Comparison of ENCODE assay signal across 9 mouse cellular contexts in the genomic region with DNA sequence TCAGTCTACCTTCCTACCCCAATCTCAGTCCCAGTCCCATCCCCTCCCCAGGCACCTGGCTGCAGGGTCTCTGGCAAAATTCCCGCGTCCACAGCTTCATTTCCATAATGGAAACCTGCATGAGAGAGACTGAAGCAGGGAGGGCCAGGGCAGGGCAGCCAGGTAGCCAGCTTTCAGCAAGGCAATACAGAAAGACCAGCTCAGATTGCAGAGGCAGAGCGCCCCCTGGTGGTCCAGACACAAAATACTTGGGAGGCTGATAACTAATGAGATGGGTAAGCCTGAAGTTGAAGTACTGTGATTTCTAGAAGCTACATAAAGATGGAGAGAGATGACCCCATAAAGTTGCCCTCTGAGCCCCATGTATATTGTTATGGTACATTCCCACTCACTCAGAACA. TPM values are rescaled to one million over a fixed set of nuclear protein-coding genes. Genes with fewer than 3 reads are reported as not detected.
DNase-seq lines count a peak whose midpoint lies in the region; TF ChIP-seq lines count a peak whose summit lies in the region.
"Had no signal": no experiment of that assay in that cellular context is flagged by ENCODE, and none has a peak within 500 bp of the region (broad histone marks: within the 10 kb centered on the region; RNA-seq: fewer than 3 reads in every experiment).

No protein-coding gene starts in this region.

- no peak overlapping the region for H3K27ac ChIP-seq in MEL (ENCODE audit: control insufficient read depth, low read depth, low read length)
- no peak overlapping the region for H3K27ac ChIP-seq in forebrain, embryonic 10.5 days
- no peak overlapping the region for H3K27ac ChIP-seq in layer of hippocampus, adult 2 months
- H3K27ac ChIP-seq: lung, embryonic 15.5 days had no signal

- peak; percentile 90 for TF ChIP-seq RAD21 in MEL (IDR thresholded peaks at IDR 0.05; ENCODE audit: low read depth, low read length)

- no peaks in the 10 kb centered on the region for H3K9me3 ChIP-seq in MEL (replicated peaks; ENCODE audit: insufficient read depth, low read length)
- no peaks in the 10 kb centered on the region for H3K9me3 ChIP-seq in forebrain, embryonic 10.5 days
- H3K9me3 ChIP-seq: lung, embryonic 15.5 days had no signal

- peaks cover 7 to 13% of the 10 kb centered on the region in 2 experiments for H3K27me3 ChIP-seq in MEL (ENCODE audit: control insufficient read depth in 1 of 2, insufficient read depth in 2 of 2, low read length in 2 of 2)
- H3K27me3 ChIP-seq in forebrain, embryonic 10.5 days (ENCODE audit: poor library complexity, severe bottlenecking): peaks cover 34% of the 10 kb centered on the region

- TF ChIP-seq EP300 in MEL (IDR thresholded peaks at IDR 0.05; ENCODE audit: low read depth in 1 of 2, low read length in 2 of 2): no peak

- peak; percentile 79 for DNase-seq in MEL (ENCODE audit: low read depth, low spot score)
- peak; percentile 57 for DNase-seq in c-Kit-positive CD71-negative TER-119-negative erythroid progenitor cells, embryonic 14.5 days (ENCODE audit: low read depth)
- DNase-seq in forebrain, embryonic 10.5 days (ENCODE audit: extremely low spot score, low spot score): peak; percentile 83
- DNase-seq in heart, postnatal 4 days: peak; percentile 81
- peak; percentile 53 to 80 for DNase-seq in layer of hippocampus, adult 2 months (ENCODE audit: low spot score in 2 of 2)
- peak; percentile 79 for DNase-seq in lung, postnatal 14 days
- peak; percentile 70 for DNase-seq in right cerebral cortex, adult 18-20 months
- DNase-seq in urinary bladder, postnatal 25 days (ENCODE audit: low spot score): peak; percentile 78

- no peak overlapping the region for H3K9ac ChIP-seq in MEL (ENCODE audit: control insufficient read depth, low read depth, low read length, poor library complexity, severe bottlenecking)
- H3K9ac ChIP-seq: lung, embryonic 15.5 days had no signal

- no peaks in the 10 kb centered on the region for H3K36me3 ChIP-seq in MEL (ENCODE audit: control insufficient read depth in 1 of 2, insufficient read depth in 2 of 2, low read length in 2 of 2)
- H3K36me3 ChIP-seq in forebrain, embryonic 10.5 days (replicated peaks): no peaks in the 10 kb centered on the region
- H3K36me3 ChIP-seq: lung, embryonic 15.5 days had no signal

- H3K4me3 ChIP-seq in MEL (ENCODE audit: control insufficient read depth in 1 of 2, insufficient read depth in 1 of 2, low read depth in 2 of 2, low read length in 2 of 2): no peak overlapping the region
- no peak overlapping the region for H3K4me3 ChIP-seq in forebrain, embryonic 10.5 days
- H3K4me3 ChIP-seq in layer of hippocampus, adult 2 months: no peak overlapping the region
- H3K4me3 ChIP-seq: lung, embryonic 15.5 days had no signal

- H3K4me1 ChIP-seq in MEL (ENCODE audit: control insufficient read depth in 1 of 2, insufficient read depth in 2 of 2, low read length in 2 of 2): no peaks in the 10 kb centered on the region
- H3K4me1 ChIP-seq in forebrain, embryonic 10.5 days: peaks cover 9% of the 10 kb centered on the region; the same call in 1 of the 2 replicates
- H3K4me1 ChIP-seq: lung, embryonic 15.5 days had no signal

- 0% methylated on average over 3 of the region's 3 CpGs for WGBS in forebrain, embryonic 10.5 days

- peak; percentile 89 to 95 (median 93) for TF ChIP-seq CTCF in MEL (IDR thresholded peaks at IDR 0.05 in 2 of 3, conservative IDR thresholded peaks at IDR 0.05 in 1 of 3; ENCODE audit: control insufficient read depth in 1 of 3, insufficient read depth in 1 of 3, low read depth in 2 of 3, low read length in 3 of 3, poor library complexity in 1 of 3, severe bottlenecking in 1 of 3)
- TF ChIP-seq CTCF in layer of hippocampus, adult 2 months (conservative IDR thresholded peaks at IDR 0.05): peak; percentile 96

- no peak for TF ChIP-seq POLR2A in MEL (IDR thresholded peaks at IDR 0.05; ENCODE audit: control insufficient read depth in 1 of 2, insufficient read depth in 1 of 2, low read depth in 1 of 2, low read length in 2 of 2, poor library complexity in 1 of 2)

- no peaks in the 10 kb centered on the region for H3K79me2 ChIP-seq in MEL (ENCODE audit: control insufficient read depth, insufficient read depth, low read length, poor library complexity)

TF ChIP-seq in MEL, 35 proteins besides CTCF, POLR2A, EP300 and RAD21 (continues in another document):
- TF ChIP-seq POLR2AphosphoS5 (IDR thresholded peaks at IDR 0.05; ENCODE audit: borderline replicate concordance, low read depth, low read length) (no peak), CHD1 (IDR thresholded peaks at IDR 0.05; ENCODE audit: low read depth, low read length) (no peak), ZC3H11A (IDR thresholded peaks at IDR 0.05; ENCODE audit: low read depth, low read length) (peak; percentile 82), ELF1 (IDR thresholded peaks at IDR 0.05; ENCODE audit: low read depth, low read length) (no peak), KAT2A (conservative IDR thresholded peaks at IDR 0.05; ENCODE audit: low read depth, low read length) (no peak), TBP (IDR thresholded peaks at IDR 0.05; ENCODE audit: low read depth, low read length) (0 out of 2 replicates have a peak, but pooled peaks have one; percentile 22), GABPA (IDR thresholded peaks at IDR 0.05; ENCODE audit: low read depth, low read length) (no peak), USF1 (IDR thresholded peaks at IDR 0.05; ENCODE audit: low read depth, low read length) (no peak), MYB (IDR thresholded peaks at IDR 0.05; ENCODE audit: low read depth, low read length) (no peak), MEF2A (IDR thresholded peaks at IDR 0.05; ENCODE audit: extremely low read depth, insufficient replicate concordance, low read depth, low read length, poor library complexity, severe bottlenecking) (no peak), ETS1 (IDR thresholded peaks at IDR 0.05; ENCODE audit: low read depth, low read length) (no peak), E2F4 (IDR thresholded peaks at IDR 0.05; ENCODE audit: borderline replicate concordance, low read depth, low read length) (no peak), RCOR1 (IDR thresholded peaks at IDR 0.05; ENCODE audit: low read depth, low read length) (no peak), ZKSCAN1 (IDR thresholded peaks at IDR 0.05; ENCODE audit: low read depth, low read length) (no peak), USF2 (IDR thresholded peaks at IDR 0.05; ENCODE audit: borderline replicate concordance in 1 of 2, insufficient read depth in 1 of 2, low read depth in 1 of 2, low read length in 2 of 2) (no peak), MAFK (IDR thresholded peaks at IDR 0.05; ENCODE audit: borderline replicate concordance, low read depth, low read length) (no peak), MAZ (IDR thresholded peaks at IDR 0.05; ENCODE audit: low read depth, low read length) (no peak), TAL1 (IDR thresholded peaks at IDR 0.05; ENCODE audit: low read length) (no peak), SIN3A (IDR thresholded peaks at IDR 0.05; ENCODE audit: low read length) (no peak), MYC (IDR thresholded peaks at IDR 0.05; ENCODE audit: low read depth, low read length) (no peak), MAX (IDR thresholded peaks at IDR 0.05; ENCODE audit: low read length) (no peak), UBTF (IDR thresholded peaks at IDR 0.05; ENCODE audit: borderline replicate concordance, insufficient read depth, low read depth, low read length) (no peak), HCFC1 (IDR thresholded peaks at IDR 0.05; ENCODE audit: low read depth, low read length) (no peak), GATA1 (IDR thresholded peaks at IDR 0.05; ENCODE audit: low read depth, low read length) (no peak), ZMIZ1 (IDR thresholded peaks at IDR 0.05; ENCODE audit: low read depth, low read length) (no peak), JUND (IDR thresholded peaks at IDR 0.05; ENCODE audit: low read depth, low read length) (no peak), TCF12 (IDR thresholded peaks at IDR 0.05; ENCODE audit: low read depth, low read length) (no peak)

RNA-seq across cellular contexts. Expression of gene 1520401A03Rik, which starts 16.4 kb away (rescaled TPM):
- total RNA-seq in MEL (2012; rRNA removed): not detected in 2 replicates
- not detected for polyA plus RNA-seq in MEL (2012; ENCODE audit: insufficient read depth in 1 of 2, insufficient read length in 2 of 2, low read depth in 1 of 2, low replicate concordance in 2 of 2, missing spikeins in 1 of 2)
- polyA plus RNA-seq in forebrain, embryonic 10.5 days (2016; fragmentation: Nextera tagmentation; extraction: Ambion mirVana): 0.06 TPM in 1 of 2 replicates, not detected in the other
- not detected for total RNA-seq in heart, postnatal 4 days (2021)
- under 1 TPM; 0.25 to 0.64 TPM for total RNA-seq in layer of hippocampus, adult 2 months (2021)

RNA-seq across cellular contexts. Expression of gene Pkmyt1, which starts 19.9 kb away (rescaled TPM):
- total RNA-seq in MEL (2012; rRNA removed): 15.8 and 16.6 TPM in 2 replicates
- 10 to 100 TPM in 1 of 2 experiments, not detected in 1; 49.8 TPM for polyA plus RNA-seq in MEL (2012; ENCODE audit: insufficient read depth in 1 of 2, insufficient read length in 2 of 2, low read depth in 1 of 2, low replicate concordance in 2 of 2, missing spikeins in 1 of 2)
- 63.3 and 64.5 TPM in 2 replicates for polyA plus RNA-seq in forebrain, embryonic 10.5 days (2016; fragmentation: Nextera tagmentation; extraction: Ambion mirVana)
- total RNA-seq in heart, postnatal 4 days (2021): 10 to 100 TPM; 16.6 to 16.7 TPM
- total RNA-seq in layer of hippocampus, adult 2 months (2021): 1 to 10 TPM; 3.4 to 3.5 TPM

RNA-seq across cellular contexts. Expression of gene Cldn9, which starts 22.4 kb away (rescaled TPM):
- total RNA-seq in MEL (2012; rRNA removed): 0.19 and 0.26 TPM in 2 replicates
- polyA plus RNA-seq in MEL (2012; ENCODE audit: insufficient read depth in 1 of 2, insufficient read length in 2 of 2, low read depth in 1 of 2, low replicate concordance in 2 of 2, missing spikeins in 1 of 2): under 1 TPM in 1 of 2 experiments, not detected in 1; 0.18 TPM
- 7.4 and 10.1 TPM in 2 replicates for polyA plus RNA-seq in forebrain, embryonic 10.5 days (2016; fragmentation: Nextera tagmentation; extraction: Ambion mirVana)
- not detected for total RNA-seq in heart, postnatal 4 days (2021)
- under 1 TPM in 1 of 2 experiments, not detected in 1; 0.25 TPM for total RNA-seq in layer of hippocampus, adult 2 months (2021)

RNA-seq across cellular contexts. Expression of gene Cldn6, which starts 27.2 kb away (rescaled TPM):
- total RNA-seq in MEL (2012; rRNA removed): not detected in 2 replicates
- not detected for polyA plus RNA-seq in MEL (2012; ENCODE audit: insufficient read depth in 1 of 2, insufficient read length in 2 of 2, low read depth in 1 of 2, low replicate concordance in 2 of 2, missing spikeins in 1 of 2)
- 28.5 and 32.8 TPM in 2 replicates for polyA plus RNA-seq in forebrain, embryonic 10.5 days (2016; fragmentation: Nextera tagmentation; extraction: Ambion mirVana)
- total RNA-seq in heart, postnatal 4 days (2021): not detected
- total RNA-seq in layer of hippocampus, adult 2 months (2021): not detected

RNA-seq across cellular contexts. Expression of gene Tnfrsf12a, which starts 28.9 kb away (rescaled TPM):
- total RNA-seq in MEL (2012; rRNA removed): 15.4 and 18.8 TPM in 2 replicates
- 10 to 100 TPM in 1 of 2 experiments, not detected in 1; 14.7 TPM for polyA plus RNA-seq in MEL (2012; ENCODE audit: insufficient read depth in 1 of 2, insufficient read length in 2 of 2, low read depth in 1 of 2, low replicate concordance in 2 of 2, missing spikeins in 1 of 2)
- 3.9 and 4.6 TPM in 2 replicates for polyA plus RNA-seq in forebrain, embryonic 10.5 days (2016; fragmentation: Nextera tagmentation; extraction: Ambion mirVana)
- 100 to 1,000 TPM; 212 to 246 TPM for total RNA-seq in heart, postnatal 4 days (2021)
- 1 to 10 TPM; 5.5 to 6.3 TPM for total RNA-seq in layer of hippocampus, adult 2 months (2021)
